Mouse (Mus musculus) bone marrow macrophage, adult 2 months (primary cell): ENCODE data around the gene Grk4.

Experiments used
- CTCF ChIP-seq: IDR thresholded peaks from 2 replicates; pipeline ENCODE4 v1.5.1; 2012; ENCODE audit warnings: low read depth, mild to moderate bottlenecking, low read length, moderate library complexity
- POLR2A ChIP-seq: IDR thresholded peaks from 2 replicates; pipeline ENCODE4 v1.6.1; 2012; ENCODE audit warnings: mild to moderate bottlenecking, low read depth, low read length, borderline replicate concordance

GRCm38 (mm10) chr5:34689868-34690267, 29.7 kb downstream of the Grk4 start:
- TF ChIP-seq POLR2A, result no peak
- TF ChIP-seq CTCF, result no peak
